Mouse (Mus musculus) thymus, postnatal 0 days (tissue): ENCODE results near the gene Gpr83. TPM values are rescaled to one million over a fixed set of nuclear protein-coding genes. Genes with fewer than 3 reads are reported as not detected.

ENCODE experiments used
- DNase-seq: peaks from one replicate; pipeline ENCODE4 v3.0.0-alpha.2; 2015; ENCODE audit warnings: low spot score
- polyA plus RNA-seq: library from polyadenylated mRNA; unstranded; fragments of >200 nt; fragmentation: Nextera tagmentation; extraction: Ambion mirVana; gene quantifications from 2 replicates; pipeline ENCODE4 v1.2.1, GENCODE M21; 2015

Gene Gpr83
- polyA plus RNA-seq, 1 experiment from 2014 or later, result 7.4 TPM

DNA sequence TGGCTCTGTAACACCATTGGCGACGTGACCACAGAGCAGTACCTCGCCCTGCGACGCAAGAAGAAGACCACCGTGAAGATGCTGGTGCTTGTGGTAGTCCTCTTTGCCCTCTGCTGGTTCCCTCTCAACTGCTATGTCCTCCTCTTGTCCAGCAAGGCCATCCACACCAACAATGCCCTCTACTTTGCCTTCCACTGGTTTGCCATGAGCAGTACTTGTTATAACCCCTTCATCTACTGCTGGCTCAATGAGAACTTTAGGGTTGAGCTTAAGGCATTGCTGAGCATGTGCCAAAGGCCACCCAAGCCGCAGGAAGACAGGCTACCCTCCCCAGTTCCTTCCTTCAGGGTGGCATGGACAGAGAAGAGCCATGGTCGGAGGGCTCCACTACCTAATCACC lies 8.3 kb downstream of the Gpr83 start:
- DNase-seq, result no peak

- DNase-seq, result no peak
Observed at GRCm38 (mm10) chr9:14870377-14870776, 10.4 kb downstream of the Gpr83 start.

DNA sequence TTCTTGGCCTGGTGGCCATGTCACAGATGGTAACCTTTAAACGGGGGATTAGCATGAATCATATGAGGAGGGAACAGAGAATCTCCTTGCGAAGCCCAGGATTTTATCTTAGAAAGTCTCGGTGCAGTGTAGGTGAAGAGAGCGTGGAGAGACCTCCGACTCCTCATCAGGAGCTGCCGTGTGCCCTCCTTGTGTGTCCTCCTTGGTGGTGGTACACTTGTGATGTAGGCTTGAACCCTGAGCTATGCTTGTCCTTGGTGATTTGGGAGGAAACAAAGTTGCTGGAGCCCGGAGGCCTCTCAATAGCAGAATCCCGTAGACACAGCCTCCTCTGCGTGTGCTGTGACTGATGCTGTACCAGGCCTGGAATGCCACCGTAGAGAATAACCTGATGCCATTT lies 10.8 kb downstream of the Gpr83 start:
- no peak for DNase-seq

DNA sequence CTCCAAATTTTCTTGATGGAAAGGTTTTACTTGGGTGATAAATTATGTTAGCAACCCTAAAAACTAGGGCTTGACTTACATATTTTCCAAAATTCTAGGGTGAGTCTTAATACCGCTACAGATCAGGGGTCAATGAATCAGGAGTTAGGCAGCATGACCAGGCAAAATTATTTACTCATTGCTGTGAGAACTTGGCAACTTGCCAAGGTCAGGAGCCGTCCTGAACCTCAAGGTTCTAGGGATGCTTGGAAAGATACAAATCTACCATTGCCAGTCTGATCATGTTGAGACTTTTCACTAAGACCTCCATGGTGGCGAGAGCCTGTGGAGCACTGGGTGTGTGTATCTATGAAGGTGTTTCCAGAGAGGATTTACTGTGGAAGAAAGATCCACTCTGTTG lies 11.5 kb downstream of the Gpr83 start:
- DNase-seq, result no peak

DNA sequence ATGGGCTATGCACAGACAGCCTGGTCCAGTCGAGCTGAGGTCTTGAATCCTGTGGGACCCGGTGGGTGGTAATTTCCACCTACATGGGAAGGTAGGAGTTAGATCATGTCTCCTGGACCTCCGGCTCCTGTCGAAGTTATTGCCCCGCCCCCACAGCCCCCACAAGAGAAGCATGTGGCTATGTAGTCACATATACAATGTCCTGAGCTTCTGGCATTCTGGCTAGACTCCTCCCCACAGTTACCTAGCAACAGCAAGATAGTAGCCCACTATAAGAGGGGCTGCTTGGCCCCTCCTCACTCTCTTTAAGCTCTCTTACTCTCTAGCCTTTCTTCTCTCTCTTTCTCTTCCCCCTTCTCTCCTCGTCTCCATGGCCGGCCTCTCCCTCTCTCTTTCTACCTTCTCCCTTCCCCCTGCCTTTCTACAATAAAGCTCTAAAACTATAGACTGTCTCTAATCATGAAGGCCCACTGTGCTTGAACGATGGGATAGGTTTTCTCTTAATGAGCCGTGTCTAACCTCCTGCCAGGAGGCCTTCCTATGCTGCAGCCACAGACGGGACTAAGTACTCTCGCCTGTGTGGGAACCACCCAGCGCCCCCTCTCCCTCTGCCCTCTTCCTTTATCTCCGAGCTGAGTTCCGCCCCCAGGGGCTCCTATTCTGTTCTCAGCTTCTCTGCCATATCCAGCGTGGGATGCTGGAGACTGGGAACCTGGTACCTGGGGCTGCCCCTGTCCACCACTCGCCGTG lies 12.3 kb downstream of the Gpr83 start:
- no peak for DNase-seq

- DNase-seq, result peak; percentile 48
Observed at GRCm38 (mm10) chr9:14875743-14876507, 15.9 kb downstream of the Gpr83 start.

GRCm38 (mm10) chr9:14876566-14876965 lies 16.6 kb downstream of the Gpr83 start:
- DNase-seq, result peak; percentile 60

DNA sequence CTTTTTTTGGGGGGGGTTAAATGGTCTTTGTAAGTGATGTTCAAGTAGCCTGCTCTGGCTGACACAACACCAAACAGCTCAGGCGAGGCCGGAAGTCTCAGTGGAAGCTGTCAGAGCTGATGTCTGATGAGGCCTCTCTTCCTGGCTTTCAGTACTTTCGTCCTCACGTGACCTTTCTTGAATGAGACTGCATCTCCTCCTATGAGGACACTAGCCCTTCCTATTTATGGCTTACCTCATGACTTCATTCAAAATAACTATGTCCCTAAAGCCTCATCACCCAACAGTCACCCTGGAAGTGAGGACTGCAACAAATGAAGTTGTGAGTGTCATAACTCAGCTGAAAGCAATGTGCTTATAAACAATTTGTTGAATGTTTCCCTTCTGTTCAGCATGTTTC lies 24.6 kb downstream of the Gpr83 start:
- peak; percentile 58 for DNase-seq

- peak; percentile 45 for DNase-seq
Observed at GRCm38 (mm10) chr9:14885151-14885550, 25.1 kb downstream of the Gpr83 start.

DNA sequence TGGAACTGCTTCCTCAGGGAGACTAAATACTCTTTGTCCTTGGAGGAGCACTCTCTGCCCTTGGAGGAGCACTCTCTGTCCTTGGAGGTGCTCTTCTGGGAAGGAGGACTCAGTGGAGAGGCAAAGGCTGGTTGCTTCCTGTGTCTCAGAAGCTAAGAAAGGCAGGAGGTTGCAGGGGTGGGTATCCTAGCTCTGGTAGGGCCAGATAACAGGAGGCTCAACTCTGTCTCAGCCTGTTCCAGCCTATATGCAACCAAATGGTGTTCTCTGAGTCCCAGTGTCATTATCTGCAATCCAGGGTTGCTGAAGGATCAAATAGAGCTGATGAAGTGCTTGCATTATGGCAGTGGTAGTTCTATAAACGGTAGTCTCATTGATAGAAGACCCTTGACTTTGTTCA lies 25.9 kb downstream of the Gpr83 start:
- DNase-seq, result no peak

GRCm38 (mm10) chr9:14887787-14888382 lies 27.9 kb downstream of the Gpr83 start:
- no peak for DNase-seq

- DNase-seq, result no peak
Observed at GRCm38 (mm10) chr9:14888671-14889070, 28.7 kb downstream of the Gpr83 start.

DNA sequence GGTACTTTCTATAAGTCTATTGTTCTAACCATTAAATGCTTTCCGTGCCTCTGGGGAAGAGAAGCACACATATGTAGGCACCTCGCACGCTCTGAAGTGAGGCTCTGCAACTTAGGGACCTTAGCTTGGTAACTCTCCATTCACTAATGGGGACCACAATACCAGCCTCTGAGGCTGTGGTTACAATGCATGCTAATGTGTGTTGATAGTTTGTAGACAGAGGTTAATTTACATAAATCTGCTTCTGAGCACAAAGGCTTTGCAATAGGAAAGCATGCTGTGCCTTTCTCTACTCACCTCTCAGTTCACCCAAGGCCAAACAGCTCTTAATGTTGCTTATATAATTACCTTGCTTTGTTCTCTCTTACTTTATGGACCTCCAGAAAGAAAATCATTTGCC lies 30.7 kb downstream of the Gpr83 start:
- no peak for DNase-seq

DNA sequence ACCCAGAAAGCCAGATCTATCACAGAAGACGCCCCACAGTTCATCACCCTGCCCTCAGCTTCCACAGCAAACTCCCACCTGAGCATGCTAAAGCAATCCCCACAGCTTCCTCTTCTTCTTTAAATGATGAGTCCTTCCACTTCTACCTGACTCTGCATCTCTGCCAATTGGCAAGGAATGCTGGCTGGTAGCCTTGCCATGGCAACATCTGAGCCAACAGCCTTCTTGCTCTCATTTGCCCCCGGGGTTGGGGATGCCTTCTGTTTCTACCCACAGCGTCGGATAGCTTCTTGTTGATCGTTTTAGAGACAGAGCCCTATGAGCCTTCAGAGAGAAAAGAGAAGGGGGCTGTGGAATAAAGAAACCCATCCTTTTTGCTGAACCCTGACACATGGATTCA lies 31.9 kb downstream of the Gpr83 start:
- no peak for DNase-seq

GRCm38 (mm10) chr9:14893388-14893787 lies 33.4 kb downstream of the Gpr83 start:
- no peak for DNase-seq

GRCm38 (mm10) chr9:14894628-14895027 lies 34.6 kb downstream of the Gpr83 start:
- no peak for DNase-seq

DNA sequence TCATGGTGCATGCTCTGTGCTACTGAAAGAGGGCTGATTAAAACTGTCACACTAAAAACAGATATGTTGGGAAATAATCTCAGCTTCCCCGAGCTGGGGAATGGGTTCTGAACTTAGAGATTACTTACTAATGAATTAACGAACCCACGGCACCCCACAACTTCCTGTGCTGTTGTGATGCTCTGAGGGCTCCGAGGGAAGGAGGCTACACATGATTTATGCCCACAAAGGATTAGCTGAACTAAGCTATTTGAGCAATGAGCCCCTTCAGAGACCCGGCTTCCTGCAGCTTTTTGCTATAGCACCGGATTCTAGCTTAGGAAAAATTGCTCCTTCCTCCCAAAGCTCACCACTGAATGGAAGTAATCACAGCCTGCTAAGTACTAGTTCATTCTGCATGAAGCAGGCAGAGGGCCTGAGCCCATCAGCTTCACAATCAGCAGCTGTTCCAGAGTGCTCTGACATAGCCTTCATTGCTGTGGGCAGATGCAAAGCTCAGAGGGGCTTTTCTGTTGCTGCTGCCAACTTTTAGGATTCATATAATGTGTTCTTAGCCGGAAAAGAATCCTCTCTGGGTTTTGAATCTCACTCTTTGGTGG lies 35.3 kb downstream of the Gpr83 start:
- no peak for DNase-seq

- DNase-seq, result no peak
Observed at GRCm38 (mm10) chr9:14897102-14897501, 37.1 kb downstream of the Gpr83 start.

- DNase-seq, result no peak
Observed at GRCm38 (mm10) chr9:14901757-14902156, 41.7 kb downstream of the Gpr83 start.

DNA sequence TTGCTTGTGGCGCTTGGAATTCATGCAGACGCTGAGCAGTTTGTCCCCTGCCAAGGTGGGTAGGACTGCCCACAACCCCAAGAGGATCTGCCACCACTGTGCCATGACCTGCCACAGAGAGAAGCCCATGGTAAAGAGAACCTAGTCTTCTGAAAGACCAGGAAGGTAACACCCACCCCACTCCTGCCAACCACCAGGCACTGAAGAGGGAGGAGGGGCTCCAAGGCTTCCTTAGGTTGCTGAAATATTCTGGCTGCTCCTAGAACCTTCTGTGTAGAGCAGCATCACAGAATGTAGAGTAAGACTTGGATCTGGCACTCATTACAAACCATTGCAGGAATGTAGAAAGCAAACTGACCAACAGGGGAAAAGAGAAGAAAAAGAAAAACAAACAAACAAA lies 42.4 kb downstream of the Gpr83 start:
- no peak for DNase-seq

GRCm38 (mm10) chr9:14903006-14903405 lies 43.0 kb downstream of the Gpr83 start:
- no peak for DNase-seq
